Mouse (Mus musculus) heart, postnatal 10 days (tissue): ENCODE measurements around the gene Cdh13. TPM values are rescaled to one million over a fixed set of nuclear protein-coding genes. Genes with fewer than 3 reads are reported as not detected.
"Not testable (repeated sequence)": the region's sequence is repeated elsewhere in the genome, so short reads cannot be mapped to it uniquely, and the experiment has no call there.

Experiments used
- DNase-seq, 2 experiments: peaks; one replicate each; pipeline ENCODE4 v3.0.0; 2021
- intact Hi-C: fragments of 180-260 bp; cut with DNase I; formaldehyde crosslinking; loops from one replicate; pipeline ENCODE4 v1.15.1; 2025
- total RNA-seq, 2 experiments: library from RNA; stranded (reverse); gene quantifications; 2 replicates each; pipeline ENCODE4 v1.2.3; 2021

Gene Cdh13
- total RNA-seq, 2 experiments from 2014 or later: 217 to 231 TPM

DNA sequence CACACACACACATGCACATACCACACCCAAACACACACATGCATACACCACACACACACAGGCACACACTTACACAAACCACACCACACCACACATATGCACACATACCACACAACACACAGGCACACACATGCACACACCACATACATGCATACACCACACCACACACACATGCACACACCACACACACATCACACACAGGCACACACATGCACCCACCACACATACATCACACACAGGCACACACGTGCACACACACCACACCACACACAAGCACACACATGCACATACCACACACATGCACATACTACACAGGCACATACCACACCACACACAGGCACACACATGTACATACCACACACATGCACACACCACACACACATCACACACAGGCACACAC lies 991.9 kb downstream of the Cdh13 start:
- intact Hi-C loops: no loop called here
- DNase-seq: no peak

DNA sequence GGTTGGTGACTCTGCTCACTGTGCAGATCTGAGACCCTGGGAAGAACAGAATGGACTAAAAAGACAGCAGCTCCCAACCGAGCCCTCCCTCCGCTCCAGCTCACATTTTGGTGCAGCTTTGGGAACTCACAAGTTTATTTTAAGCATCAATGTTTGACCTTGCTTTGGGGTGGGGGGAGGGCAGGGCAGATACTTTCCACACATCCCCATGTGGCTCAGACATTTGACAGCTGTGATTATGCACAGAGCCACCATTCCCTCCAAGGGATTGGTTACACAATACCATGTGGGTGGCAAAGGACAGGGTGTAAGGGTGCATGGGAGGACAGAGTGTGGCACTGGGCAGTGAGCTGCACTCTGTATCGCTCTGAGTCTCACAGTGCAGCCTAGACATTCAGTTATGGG lies 993.5 kb downstream of the Cdh13 start:
- DNase-seq: peak; percentile 78 to 81
- intact Hi-C loops: no loop called here

DNA sequence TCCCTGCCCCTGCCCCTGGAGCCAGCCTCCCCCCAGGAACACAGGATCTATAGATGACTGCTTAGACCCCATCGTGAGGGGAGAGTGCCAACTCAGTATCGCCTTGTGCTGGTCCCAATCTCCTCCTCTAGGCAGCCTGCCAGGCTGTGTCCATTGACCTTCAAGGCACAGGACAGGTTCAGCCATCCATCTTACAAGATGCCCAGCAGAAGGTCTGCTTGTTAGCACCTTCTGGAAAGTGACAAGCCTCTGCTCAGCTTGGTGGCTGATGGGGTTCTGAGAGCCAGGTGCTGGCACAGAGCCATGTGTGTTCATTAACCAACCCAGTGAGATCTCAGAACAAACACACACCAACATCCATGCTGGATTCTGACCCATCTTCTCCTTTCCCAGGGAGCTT lies 998.2 kb downstream of the Cdh13 start:
- DNase-seq: peak; percentile 23 to 38
- intact Hi-C loops: no loop called here

DNA sequence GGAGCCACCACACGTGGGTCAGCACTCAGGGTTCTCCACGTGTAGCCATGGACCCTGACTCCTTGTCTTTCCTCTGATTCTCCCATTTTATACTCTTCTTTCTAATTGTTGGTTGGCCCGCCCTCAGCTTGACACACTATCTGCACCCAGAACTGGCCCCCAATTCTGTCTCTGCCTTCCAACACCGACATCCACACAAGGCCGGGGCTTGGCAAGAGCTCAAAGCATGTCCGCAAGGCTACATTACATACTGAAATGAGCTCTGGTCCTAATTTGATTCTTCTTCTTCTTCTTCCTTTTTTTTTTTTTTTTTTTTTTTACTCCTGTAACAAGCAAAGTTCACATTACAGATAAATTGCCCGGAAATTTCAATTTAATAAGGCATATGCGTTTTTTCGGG lies 1001.0 kb downstream of the Cdh13 start:
- DNase-seq: peak in 1 of 2 experiments; percentile 15
- intact Hi-C loops: no loop called here

DNA sequence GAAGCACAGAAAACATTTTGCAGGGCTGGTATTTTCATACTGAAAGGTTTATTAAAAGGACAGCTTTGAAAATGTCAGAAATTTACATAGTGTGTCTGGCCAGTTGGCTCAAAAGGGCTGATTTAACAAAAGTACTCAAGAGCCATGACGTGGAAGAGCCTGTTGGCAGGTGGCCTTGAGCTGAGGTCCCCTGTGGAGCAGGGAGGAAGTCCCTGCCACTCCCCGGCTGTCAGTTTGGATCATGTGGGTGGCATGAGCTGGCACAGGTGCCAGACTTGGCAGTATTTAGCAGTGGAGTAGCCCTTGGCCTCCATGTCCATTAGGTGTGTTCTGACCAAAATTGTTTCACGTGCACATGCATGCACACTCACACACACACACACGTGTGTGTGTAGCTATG lies 1001.4 kb downstream of the Cdh13 start:
- DNase-seq: peak; percentile 65
- intact Hi-C loops: no loop called here

DNA sequence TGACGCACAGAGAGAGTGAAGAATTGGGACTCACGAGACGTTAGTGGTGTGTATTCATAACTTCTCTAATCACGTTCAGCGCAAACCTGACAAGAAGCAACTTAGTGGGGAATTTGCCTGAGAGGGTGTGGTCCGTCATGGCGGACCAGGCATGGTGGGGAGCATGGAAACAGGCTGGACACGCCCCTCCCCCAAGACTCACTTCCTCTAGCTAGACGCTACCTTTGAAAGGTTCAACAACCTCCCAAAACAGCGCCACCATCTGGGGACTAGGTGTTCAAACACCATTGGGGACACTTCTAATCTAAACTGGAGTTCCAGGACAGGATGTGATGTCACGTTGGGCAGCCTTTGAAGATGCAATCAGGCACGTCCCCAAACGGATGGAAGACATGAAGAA lies 1011.9 kb downstream of the Cdh13 start:
- DNase-seq: no peak
- intact Hi-C loops: loop anchor here (10.0 kb wide), 1 partner anchor 231 kb away; no protein-coding TSS in a partner anchor

DNA sequence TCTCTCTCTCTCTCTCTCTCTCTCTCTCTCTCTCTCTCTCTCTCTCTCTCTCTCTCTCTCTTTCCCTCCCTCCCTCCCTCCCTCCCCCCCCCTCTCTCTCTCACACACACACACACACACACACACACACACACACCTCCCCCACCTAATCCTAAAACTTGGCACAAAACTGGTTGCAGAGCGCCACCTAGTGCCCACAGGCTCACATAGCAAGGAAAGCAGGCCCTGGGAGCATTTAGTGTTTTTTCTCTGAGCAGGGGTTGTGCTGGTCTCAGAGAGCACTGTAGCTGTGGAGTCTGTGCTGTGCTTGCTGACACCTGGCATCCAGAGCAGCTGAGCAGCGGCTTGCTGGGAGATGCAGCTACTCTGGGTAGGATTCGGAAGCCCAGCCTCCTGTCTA lies 1014.2 kb downstream of the Cdh13 start:
- intact Hi-C loops: loop anchor here (2.0 to 10.0 kb wide), 2 partner anchors 73 to 233 kb away; no protein-coding TSS in a partner anchor
- DNase-seq: peak; percentile 35 to 67

DNA sequence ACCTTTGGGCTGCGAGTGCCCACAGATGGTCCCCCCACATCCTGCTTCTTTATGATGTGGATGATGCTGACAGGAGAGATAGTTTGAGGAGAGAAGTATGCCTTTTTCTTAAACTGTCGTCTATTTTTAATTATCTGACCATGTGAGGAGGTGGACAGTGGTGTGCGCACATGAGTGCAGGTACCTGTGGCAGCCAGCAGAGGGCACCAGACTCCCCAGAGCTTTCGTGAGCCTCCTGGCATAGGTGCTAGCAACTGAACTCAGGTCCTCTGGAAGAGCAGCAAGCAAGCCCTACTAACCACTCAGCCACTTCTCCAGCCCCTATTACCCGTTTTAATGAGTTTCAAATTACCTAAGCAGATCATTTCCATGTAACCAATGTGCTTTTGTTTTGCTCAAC lies 1016.8 kb downstream of the Cdh13 start:
- intact Hi-C loops: no loop called here
- DNase-seq: no peak

DNA sequence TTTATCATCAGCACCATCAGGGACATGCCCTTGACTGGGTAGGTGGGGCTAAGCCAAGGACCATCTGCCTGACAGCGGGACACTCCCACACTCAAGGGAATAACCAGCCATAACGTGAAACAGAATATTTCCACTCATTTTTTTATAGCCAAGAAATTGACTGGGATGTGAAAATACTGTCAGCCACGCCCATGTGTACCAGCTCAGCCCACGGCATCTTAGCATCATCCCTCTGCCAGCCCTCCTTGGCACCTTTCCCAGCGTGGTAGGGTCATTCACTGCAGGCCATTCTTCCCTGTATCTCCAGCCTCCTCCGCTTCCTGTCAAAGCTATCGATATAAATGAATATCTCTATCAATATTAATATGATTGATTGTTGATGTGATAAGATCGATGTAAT lies 1020.7 kb downstream of the Cdh13 start:
- DNase-seq: peak; percentile 26 to 28
- intact Hi-C loops: no loop called here

DNA sequence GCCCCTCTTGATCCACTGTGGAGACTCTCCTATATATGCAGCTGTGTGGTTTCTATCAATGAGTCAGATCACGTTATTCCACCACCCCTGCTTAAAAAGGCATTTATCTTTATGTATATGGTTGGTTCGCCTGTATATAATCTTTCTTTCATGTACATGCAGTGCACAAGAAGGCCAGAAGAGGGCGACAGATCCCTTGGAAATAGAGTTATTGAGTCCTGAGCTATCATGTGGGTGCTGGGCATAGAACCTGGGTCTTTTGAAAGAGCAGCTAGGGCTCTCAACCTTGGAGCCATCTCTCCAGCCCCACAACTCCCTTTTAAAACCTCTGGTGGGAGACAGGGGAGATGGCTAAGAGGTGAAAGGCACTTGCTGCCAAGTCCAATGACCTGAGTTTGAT lies 1027.9 kb downstream of the Cdh13 start:
- intact Hi-C loops: loop anchor here (2.0 kb wide), 1 partner anchor 73 kb away; no protein-coding TSS in a partner anchor
- peak in 1 of 2 experiments; percentile 22 for DNase-seq

DNA sequence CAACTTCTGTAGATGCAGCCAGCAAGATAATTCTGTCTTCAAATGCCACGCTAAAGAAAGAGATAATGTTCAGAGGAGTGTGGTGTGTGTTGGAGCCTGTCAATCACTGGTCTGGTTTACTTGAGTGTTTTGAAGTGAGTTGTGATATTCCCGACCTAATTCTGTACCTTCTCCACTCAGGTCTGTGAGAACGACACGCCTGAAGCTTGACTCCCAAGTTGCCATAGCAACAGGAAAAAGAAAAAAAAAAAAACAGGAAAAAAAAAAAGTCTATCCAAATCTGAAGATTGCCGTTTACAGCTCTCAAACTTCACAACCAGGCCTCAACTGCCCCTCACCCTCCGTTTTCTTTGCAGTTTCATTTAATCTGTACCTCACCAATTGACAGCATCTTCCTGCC lies 1039.7 kb downstream of the Cdh13 start:
- DNase-seq: no peak
- intact Hi-C loops: no loop called here

DNA sequence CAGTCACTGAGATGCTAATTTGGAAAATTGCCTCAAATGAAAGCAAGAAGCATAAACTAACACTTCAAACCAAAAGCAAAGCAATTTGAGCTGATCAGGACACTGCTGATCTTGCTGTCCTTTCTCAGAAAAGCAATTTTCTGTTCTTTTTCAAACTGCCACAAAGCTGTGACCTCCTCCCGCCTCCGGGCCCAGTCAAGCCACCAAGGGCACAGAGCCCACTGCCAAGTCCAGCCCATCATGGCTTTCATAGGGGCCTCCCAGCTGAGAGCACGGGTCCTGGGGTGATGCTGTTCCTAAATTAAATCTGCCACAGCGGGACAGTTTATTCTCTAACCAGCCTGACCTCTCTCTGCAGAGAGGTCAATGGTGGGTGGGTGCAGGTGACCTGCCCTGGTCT lies 1056.0 kb downstream of the Cdh13 start:
- DNase-seq: no peak
- intact Hi-C loops: no loop called here

DNA sequence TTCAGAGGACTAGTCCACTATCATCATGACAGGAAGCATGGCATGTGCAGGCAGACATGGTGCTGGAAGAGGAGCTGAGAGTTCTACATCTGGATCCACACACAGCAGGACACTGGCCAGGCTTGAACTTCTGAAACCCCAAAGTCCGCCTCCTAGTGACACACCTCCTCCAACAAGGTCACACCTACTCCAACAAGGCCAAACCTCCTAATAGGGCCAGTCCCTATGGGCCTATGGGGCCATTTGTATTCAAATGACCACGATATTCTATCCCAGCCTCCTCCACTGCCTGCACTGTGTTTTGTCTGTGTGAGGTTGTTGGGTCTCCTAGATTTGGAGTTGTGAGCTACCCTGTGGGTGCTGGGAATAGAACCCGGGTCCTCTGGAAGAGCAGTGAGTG lies 1060.1 kb downstream of the Cdh13 start:
- intact Hi-C loops: no loop called here
- no peak for DNase-seq

DNA sequence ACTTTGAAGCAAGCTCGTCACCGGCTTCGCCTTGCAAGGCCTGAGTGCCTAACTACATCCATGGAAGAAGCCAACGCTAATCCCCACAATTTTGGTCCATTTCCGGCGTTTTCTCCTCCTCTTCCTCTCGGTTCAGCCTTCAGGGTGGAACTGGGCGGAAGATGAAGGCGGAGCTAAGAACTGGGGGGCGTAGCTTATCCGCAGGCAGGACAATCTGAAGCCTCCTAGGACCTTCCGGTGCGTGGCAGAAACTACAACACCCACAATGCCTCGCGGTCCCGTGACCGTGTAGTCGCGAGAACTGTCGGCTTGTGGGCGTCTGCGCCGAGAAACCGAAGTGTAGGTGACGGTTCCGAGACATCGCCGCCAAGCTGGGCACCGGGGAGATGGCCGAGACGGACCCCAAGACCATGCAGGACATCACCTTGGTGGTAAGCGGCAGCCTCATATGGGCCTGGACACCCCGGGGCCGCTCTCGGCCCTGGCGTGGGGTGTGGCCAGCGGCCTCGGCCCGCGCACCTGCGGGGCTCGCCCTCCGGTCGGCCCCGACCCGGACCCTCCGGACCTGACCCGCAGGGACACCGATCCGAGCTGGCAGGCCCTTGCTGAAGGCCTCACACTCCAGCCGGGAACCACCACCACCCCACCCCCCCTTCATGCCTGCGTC lies 1060.8 kb downstream of the Cdh13 start, which contains the start of gene Hsbp1:
Gene Hsbp1, plus strand, starts transcription at position 299 of the 667 bp plus-strand sequence.
- intact Hi-C loops: no loop called here
- DNase-seq: peak; percentile 99

DNA sequence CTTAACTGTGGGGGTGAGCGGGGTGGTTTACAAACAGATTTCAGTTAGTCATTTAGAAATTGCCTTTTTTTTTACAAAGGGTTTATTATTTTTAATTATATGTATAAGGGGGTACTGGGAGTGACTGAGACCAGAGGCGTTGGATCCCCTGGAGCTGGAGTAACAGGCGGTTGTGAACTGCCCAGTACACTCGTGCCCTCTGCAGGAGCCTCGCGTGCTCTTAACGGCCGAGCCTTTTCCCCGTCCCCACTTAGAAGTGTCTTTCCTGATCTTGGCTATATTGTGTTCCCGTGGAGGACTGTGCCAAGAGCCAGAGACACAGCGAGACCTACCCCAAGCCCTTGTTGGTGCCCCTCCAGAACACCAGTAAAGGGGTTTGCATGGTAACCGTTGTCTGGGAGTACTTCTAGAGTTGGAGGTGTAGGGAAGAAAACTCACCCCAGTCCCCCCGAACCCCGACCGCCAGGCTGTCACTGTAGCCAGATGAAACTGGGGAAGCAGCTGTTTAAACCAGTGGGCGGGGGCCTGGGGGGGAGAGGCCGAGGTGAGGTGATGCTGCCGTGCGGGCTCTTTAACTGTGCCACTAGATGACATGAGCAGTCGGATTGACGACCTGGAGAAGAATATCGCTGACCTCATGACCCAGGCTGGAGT lies 1061.6 kb downstream of the Cdh13 start:
- DNase-seq: peak; percentile 12 to 20
- intact Hi-C loops: no loop called here

DNA sequence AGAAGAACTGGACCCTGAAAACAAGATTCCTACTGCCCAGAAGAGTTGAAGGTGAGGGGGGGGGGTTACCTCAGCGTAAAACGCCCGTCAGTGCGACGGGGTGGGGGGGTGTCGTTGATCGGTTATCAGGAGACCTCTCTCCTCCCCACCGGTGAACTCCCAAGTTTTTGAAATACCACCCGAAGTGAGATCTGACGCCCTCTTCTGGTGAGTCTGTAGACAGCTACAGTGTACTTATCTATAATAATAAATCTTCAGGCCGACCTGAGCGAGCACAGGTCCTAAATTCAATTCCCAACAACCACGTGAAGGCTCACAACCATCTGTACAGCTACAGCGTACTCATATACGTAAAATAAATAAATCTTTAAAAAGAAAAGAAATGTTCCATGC lies 1062.1 kb downstream of the Cdh13 start:
- no peak for DNase-seq
- intact Hi-C loops: no loop called here

DNA sequence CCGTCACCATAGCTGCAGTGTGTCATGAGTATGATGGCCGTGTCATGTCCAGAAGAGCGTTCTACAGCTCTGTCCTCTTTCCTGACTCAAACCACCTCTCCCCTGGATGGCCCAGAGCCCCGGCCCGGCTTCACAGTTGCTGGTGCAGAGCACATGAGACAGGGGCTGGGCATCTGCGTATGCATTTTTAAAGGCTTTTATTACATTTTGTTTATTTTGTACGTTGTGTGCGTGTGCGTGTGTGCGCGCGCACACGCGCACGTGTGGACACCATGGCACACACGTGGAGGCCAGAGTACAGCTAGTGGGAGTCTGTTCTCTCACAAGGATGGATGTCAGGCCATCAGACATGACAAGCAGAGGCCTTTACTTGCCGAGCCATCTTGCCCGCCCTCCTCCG lies 1068.1 kb downstream of the Cdh13 start:
- DNase-seq: no peak
- intact Hi-C loops: no loop called here

DNA sequence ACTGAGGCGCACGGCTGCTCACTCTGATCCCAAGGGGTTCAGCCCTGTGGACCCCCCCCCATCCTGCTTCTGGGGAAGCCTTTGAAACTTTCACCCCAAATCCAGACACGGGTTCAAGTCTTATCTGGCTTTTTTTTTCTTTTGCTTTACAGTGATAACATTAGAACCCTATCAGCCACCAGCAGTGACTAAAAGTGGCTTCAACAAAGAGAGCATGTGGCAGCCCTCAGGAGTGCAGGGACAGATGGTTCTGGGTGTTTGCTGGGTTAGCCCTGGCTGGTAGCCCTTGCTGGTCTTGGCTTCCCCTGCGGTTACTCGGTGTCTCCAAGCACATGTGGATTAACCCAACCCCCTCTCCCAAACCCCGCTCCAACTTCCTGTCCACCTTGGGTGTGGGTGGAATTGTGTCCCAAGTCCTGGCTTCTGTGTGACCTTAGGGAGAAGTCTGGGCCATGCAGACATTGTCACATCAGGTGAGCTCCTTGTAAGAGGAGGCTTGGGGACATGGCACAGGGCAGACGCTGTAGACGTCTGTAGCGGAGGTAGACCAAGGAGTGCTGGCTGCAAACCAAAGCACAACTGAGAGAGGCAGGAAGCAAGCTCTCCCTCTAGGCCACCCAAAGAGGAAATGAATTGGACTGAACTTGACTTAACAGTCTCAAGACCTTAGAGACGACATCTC lies 1069.6 kb downstream of the Cdh13 start:
- intact Hi-C loops: no loop called here
- DNase-seq: no peak

DNA sequence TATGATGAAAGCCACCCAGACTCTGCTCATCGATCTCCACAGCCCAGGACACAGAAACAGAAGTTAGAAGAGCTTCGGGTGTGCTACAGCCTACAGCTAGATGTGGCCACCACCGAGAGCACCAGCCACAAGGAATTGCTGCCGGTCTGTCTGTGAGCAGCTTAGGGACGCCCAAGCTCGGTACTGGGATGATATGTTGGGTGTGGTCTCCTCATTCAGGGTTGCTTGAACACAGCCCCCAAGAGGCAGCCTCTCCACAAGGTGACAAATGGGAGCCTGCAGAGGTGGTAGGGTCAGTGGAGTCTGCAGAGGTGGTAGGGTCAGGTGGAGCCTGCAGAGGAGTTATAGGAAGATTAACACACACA lies 1070.1 kb downstream of the Cdh13 start:
- no peak for DNase-seq
- intact Hi-C loops: no loop called here

DNA sequence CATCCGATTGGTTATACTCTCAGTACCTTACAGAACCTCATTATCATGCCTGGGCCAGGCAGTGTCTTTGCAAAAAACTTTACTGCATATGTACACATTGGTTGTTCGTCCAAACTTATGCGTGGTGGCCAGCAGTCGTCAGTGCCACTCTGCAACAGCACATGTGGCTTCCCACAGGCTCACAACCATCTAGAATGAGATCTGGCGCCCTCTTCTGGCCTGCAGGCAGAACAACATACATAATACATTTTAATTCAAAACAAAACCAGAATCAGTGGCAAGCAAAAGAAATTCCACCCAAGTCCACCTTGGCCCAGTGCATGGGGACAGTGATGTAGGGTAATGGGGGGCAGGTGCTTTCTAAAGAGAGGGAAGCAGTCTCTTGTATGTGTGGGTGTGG lies 1073.1 kb downstream of the Cdh13 start:
- intact Hi-C loops, DNase-seq: not testable (repeated sequence)

DNA sequence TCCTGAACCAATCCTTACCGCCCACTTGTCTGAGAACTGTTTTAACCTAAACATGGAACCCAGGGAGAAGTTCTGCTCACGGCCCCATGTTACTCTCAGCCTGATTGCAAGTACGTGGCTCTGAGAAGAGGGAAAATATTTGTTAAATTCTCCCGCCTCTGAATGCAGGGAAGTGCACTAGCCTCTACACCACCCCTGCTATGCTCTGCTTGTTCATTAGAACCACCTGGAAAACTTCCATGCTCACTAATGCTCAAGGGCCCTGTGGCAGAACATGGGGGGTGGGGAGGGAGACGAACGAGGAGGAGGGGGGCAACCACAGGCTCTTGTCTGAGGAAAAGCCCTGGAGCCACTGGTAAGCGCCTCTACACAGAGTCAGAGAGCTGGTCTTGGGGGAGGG lies 1074.6 kb downstream of the Cdh13 start:
- intact Hi-C loops: no loop called here
- DNase-seq: no peak

DNA sequence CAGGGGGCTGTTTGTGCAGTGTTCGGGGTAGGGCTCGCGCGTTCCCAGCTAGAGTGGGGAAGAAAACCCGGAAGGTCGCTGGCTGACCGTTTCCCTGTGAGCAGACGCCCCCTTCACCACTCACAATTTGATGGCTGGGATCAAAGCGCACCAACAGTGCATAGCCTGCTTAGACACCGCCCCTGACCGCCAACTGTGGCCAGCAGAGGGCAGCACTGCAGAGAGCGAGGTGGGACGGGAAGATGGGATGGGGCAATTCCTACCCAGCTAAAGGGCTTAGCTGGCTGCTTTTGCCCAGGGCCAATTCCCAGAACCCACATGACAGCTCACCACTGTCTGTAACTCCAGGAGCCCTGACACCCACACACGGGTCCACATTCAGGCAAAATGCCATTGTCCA lies 1075.3 kb downstream of the Cdh13 start:
- DNase-seq: peak; percentile 43 to 78
- intact Hi-C loops: no loop called here
